Mouse (Mus musculus) Patski (cell line): ENCODE measurements at regions not wholly inside any gene's neighbourhood (a gene's known extent, or its start where the extent isn't known, plus 50 kb on each side); places are given as distances from the start of the nearest gene placed in this dataset.

Experiments
- ATAC-seq: fragments of 100-300 bp; one replicate; pipeline ENCODE4 v1.8.0; 2021
- CTCF ChIA-PET: fragments of 350-600 bp; sonication (Branson Sonifier 250); formaldehyde crosslinking; loops from one replicate; lab custom pipeline; 2022; ENCODE audit warnings: inconsistent platforms; lab: Charles Lee
- POLR2A ChIA-PET: fragments of 350-600 bp; sonication (Branson Sonifier 250); formaldehyde crosslinking; loops from one replicate; lab custom pipeline; 2022; ENCODE audit warnings: antibody characterized with exemption, inconsistent platforms; lab: Charles Lee
- DNase-seq: peaks from one replicate; pipeline ENCODE4 v3.0.0-alpha.2; 2011; ENCODE audit warnings: low read depth, low spot score
- H3K27me3 ChIP-seq: fragments of 371-371 bp; one replicate; pipeline ENCODE4 v1.5.1; 2021
- CTCF ChIP-seq: fragments of 100-300 bp; IDR thresholded peaks from one replicate; pipeline ENCODE4 v1.5.1; 2021
- in situ Hi-C: fragments of 300-500 bp; cut with MboI; formaldehyde crosslinking; loops from 3 replicates; pipeline ENCODE4 v1.11.1; 2018; ENCODE audit warnings: low pct_unique_long_range_greater_than_20kb, mixed read lengths

- no peaks in the 10 kb centered on the region for H3K27me3 ChIP-seq
- ChIA-PET CTCF (interaction anchor here (1.1 kb wide), 1 partner anchor 71 kb away, joined by 3 read pairs; no protein-coding TSS in a partner anchor), POLR2A (no interaction called here)
- TF ChIP-seq CTCF, result no peak
- DNase-seq (no peak), ATAC-seq (no peak)
- in situ Hi-C loops, result no loop called here
Observed at GRCm38 (mm10) chr2:109038131-109038695, 242.3 kb upstream of the Kif18a start.
